Mouse (Mus musculus) lung, postnatal 25 days (tissue): ENCODE measurements around the gene Tbx21.

Source experiments
- DNase-seq: peaks from one replicate; pipeline ENCODE4 v3.0.0; 2022; ENCODE audit warnings: low spot score

The Tbx21 gene

GRCm38 (mm10) chr11:97131683-97132082 is 16.6 kb upstream of the Tbx21 start:
- no peak for DNase-seq

DNA sequence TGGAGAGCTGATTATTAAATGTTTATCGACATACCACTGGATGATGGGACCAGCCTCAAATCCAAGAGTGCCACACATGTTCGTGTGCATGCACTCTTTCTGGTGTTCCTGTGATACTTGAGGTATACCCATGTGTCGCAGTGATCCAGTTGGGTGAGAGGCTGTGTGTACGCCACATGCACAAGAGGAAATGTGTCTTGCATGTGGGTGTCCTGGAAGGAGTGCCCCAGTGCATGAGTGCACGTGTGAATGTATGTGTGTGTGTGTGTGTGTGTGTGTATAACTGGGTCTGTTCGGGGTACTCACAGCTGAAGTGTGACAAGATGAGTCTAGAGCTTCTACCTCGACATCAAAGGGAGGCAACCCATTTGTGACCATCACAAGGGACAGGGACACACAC is 15.2 kb upstream of the Tbx21 start:
- DNase-seq = no peak

- no peak for DNase-seq
Observed at GRCm38 (mm10) chr11:97128956-97129355, 13.8 kb upstream of the Tbx21 start.

- no peak for DNase-seq
Observed at GRCm38 (mm10) chr11:97127470-97128223, 12.5 kb upstream of the Tbx21 start.

- DNase-seq = peak; percentile 68
Observed at GRCm38 (mm10) chr11:97126645-97127468, 11.7 kb upstream of the Tbx21 start.

DNA sequence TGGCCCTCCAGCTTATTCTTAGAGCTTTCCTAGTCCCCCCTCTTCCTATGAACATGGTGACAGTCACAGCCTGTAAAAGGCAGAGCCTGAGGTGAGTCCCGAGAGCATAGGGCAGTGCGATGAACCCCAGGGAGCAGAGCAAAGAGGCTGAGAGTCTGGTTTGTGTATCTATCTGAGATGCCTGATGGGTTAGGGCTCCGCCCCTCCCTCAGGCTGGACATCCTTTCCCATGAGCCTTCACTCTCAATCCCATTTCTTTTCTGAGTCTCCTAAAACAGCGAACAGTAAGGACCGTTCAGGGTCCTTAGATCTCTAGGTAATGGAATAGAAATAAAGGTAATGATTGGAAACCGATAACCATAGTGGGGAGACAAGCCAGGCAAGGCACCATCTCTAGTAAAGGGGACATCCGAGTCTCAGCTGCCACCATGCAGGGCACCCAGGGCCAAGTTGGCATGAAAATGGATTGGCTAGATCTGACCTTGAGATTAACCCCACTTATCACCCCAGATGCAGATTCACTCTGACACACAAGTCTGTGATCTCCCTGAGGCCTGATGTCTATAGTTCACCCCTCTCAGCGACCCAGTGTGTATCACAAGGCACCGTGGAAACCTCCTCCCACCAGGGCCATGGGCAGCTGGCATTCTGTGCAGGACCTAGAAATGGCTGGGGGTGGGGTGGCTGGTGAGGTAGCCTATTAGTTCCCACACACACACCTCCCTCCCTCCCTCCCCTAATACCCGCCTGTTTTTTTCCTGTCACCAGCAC is 9.3 kb upstream of the Tbx21 start:
- DNase-seq = no peak

GRCm38 (mm10) chr11:97123282-97123890 is 8.3 kb upstream of the Tbx21 start:
- no peak for DNase-seq

DNA sequence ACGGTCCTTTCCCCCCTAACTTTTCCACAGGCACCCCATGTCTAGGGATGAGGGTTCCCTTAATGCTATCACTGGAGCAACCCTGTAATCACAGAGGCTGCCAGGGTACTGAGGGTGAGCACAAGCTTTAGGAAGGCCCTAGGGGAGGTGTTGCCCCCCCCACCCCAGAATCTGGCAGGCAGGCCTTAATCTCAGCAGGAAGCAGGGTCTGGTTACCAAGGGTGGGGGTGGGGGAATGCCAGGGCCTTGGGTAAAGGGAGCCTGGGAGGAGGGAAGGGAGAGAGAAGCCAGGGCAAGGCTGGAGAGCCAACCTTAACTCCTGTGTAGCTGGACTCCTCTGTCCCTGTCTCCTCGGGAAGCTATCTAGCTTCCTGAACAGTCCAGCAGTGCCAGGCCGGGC is 5.5 kb upstream of the Tbx21 start:
- no peak for DNase-seq

GRCm38 (mm10) chr11:97120221-97120620 is 5.1 kb upstream of the Tbx21 start:
- no peak for DNase-seq

- DNase-seq = no peak
Observed at GRCm38 (mm10) chr11:97115797-97116196, 666 bp upstream of the Tbx21 start.

GRCm38 (mm10) chr11:97112519-97113125 is 2.5 kb downstream of the Tbx21 start:
- DNase-seq = no peak

DNA sequence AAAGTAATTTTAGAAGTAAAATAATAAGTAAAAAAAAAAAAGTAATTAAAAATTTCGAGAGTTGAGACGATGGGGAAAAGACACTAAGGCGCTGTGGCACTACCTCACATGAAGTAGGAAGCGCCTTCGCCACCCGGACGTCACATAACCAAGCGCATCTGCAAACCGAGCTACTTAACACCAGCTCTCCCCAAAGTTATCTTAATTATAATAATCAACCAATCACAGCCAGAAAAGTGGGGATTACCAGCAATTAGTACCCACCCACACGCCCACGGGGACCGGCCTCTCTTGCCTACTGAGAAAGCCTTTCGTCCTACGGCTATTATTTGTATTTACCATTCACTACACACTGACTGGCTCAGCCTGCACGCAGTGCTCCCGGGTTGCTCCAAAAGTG is 6.2 kb downstream of the Tbx21 start:
- no peak for DNase-seq

DNA sequence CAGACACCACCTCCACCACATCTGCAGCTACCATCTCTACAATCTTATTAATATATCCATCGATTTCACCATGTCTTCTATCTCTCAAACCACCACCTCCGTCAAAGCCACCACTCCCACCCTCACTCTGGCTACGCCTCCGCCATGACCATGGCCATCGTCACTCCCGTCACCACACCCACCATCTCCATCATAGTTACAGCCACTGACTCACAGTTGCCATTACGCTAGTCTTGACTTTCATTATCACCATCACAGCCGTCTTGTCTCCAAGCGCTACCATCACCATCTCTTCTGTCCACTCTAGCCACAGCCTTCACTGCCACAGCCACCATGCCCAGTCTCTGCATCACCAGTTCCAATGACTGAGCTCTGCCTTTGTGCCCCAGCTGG is 11.0 kb downstream of the Tbx21 start:
- DNase-seq = no peak

GRCm38 (mm10) chr11:97103163-97104090 is 11.7 kb downstream of the Tbx21 start:
- no peak for DNase-seq

DNA sequence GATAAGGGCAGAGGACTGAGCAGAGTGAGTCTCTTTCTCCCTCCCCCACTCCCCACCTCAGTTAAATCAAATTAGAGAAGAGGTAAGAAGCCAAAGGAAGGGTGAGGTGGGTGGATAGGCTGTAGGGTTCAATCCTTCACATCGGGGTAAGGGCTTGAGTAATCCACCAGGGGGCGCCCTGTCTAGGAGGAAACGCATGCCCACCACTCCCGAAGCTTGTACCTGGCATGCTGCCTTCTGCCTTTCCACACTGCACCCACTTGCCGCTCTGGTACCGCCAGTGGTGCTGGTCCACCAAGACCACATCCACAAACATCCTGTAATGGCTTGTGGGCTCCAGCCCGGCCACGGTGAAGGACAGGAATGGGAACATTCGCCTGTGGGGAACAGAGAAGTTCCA is 13.4 kb downstream of the Tbx21 start:
- peak; percentile 74 for DNase-seq

GRCm38 (mm10) chr11:97098791-97099190 is 16.3 kb downstream of the Tbx21 start:
- peak; percentile 10 for DNase-seq

- DNase-seq = no peak
Observed at GRCm38 (mm10) chr11:97094600-97094999, 20.5 kb downstream of the Tbx21 start.

- no peak for DNase-seq
Observed at GRCm38 (mm10) chr11:97086365-97086764, 28.8 kb downstream of the Tbx21 start.

DNA sequence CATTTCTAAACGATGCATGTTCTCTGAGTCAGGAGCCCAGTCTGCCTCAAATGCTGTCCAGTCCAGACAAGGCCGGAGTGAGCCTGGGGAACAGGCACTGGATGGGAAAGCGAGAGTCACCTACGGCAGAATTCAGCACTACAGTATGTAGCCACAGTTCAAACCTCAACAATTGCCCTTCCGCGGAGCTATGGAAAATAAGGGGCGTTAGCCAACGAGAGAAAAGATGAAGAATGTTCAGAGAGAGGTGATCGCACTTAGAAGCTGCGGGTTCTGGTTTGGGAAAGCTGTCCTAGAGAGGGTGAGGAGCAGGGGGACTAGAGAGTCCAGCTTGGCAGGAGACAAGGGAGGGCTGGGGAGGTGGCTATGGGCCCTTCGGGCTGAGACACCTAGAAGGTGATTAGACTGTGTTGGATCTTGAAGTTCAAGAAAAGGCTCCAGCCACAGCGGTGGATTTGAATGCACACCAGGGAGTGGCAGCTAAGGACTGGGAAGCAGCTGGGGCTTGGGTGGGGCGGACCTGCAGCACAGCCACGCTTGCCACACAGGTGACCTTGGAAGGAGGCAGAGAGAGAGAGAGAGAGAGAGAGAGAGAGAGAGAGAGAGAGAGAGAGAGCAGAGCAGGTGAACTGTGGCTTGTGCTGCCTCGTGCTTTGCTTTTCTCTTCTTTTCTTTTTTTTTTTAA is 30.2 kb downstream of the Tbx21 start:
- no peak for DNase-seq
